Mouse (Mus musculus) liver, postnatal 0 days (tissue): ENCODE data around the gene Ube3c.

Experiments
- CTCF ChIP-seq: sonication (generic); IDR thresholded peaks from 2 replicates; pipeline ENCODE4 v1.5.1; 2016; ENCODE audit warnings: antibody characterized with exemption, low read depth
- EP300 ChIP-seq: IDR thresholded peaks from 2 replicates; pipeline ENCODE4 v1.6.1; 2016; ENCODE audit warnings: antibody characterized with exemption, low read depth, mild to moderate bottlenecking

DNA sequence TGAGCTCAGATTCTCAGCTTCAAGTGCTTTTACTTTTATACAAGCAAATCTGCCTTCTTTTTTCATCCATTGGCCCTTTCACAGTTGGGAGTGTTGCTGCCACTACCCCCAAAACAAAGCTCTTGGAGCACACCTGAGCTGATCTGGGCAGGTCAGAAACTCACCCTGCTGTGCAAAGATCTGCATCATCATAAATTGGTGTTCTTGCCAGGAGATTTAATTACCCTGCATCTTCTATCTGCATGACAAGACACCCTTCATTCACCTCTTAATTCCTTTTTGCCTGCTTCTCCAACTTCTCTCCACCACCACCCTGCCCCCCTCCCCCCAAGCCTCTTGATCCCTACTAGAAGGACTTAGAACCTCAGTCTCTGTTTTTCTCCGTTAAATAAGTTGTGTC lies 152.1 kb downstream of the Ube3c start:
- TF ChIP-seq CTCF (no peak), EP300 (no peak)
